Mouse (Mus musculus): ENCODE measurements around the gene Arap1. TPM values are rescaled to one million over a fixed set of nuclear protein-coding genes. Genes with fewer than 3 reads are reported as not detected.
A peak's percentile ranks its signal among the peaks of the same experiment; 100 is the strongest.

Arap1 gene
- polyA plus RNA-seq, 1 experiment = 31.5 TPM

GRCm38 (mm10) chr7:101337401-101337800, 10.5 kb upstream of the Arap1 start:
- Histone ChIP-seq H3K27ac (ENCODE audit: insufficient read depth, low read length) (no peak overlapping the region), H3K9me3 (replicated peaks; ENCODE audit: control insufficient read depth, insufficient read depth, low read length, poor library complexity, severe bottlenecking) (no peaks in the 10 kb centered on the region), H3K4me1 (ENCODE audit: control insufficient read depth, insufficient read depth, low read length) (no peaks in the 10 kb centered on the region), H3K27me3 (ENCODE audit: control insufficient read depth, insufficient read depth, low read length, poor library complexity, severe bottlenecking) (no peaks in the 10 kb centered on the region), H3K36me3 (ENCODE audit: control insufficient read depth, insufficient read depth, low read length, poor library complexity, severe bottlenecking) (no peaks in the 10 kb centered on the region), H3K9ac (ENCODE audit: low read depth, poor library complexity, severe bottlenecking) (no peak overlapping the region), H3K4me3 (ENCODE audit: low read depth, low read length) (no peak overlapping the region)
- no peak for TF ChIP-seq POLR2A (IDR thresholded peaks at IDR 0.05; ENCODE audit: insufficient read depth, low read length)
- no peak for TF ChIP-seq EP300 (IDR thresholded peaks at IDR 0.05; ENCODE audit: insufficient read depth, low read depth, low read length)
- TF ChIP-seq CTCF (IDR thresholded peaks at IDR 0.05; ENCODE audit: low read depth, low read length) = no peak

DNA sequence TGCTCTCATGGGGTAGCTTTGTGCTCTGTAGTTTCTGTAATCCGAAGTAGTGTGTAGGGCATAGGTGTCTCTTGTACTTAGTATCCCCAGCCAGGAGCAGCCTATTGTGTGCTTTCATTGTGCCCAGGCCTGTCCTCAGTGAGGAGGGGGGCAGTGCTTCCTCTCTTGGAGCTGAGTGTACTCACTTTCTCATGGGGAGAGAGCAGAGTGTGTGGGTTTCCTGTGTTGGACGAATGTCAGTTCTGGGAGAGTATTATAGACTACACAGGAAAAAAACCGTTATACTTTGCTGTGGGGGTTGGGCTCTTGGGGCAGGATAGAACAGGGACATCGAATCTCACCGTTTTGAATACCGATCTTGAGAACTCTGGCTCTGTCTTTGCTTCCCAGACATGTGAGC, 6.5 kb upstream of the Arap1 start:
- H3K4me3 ChIP-seq (ENCODE audit: low read depth, low read length) = no peak overlapping the region
- H3K4me1 ChIP-seq (ENCODE audit: control insufficient read depth, insufficient read depth, low read length) = peaks cover 6% of the 10 kb centered on the region
- H3K9ac ChIP-seq (ENCODE audit: low read depth, poor library complexity, severe bottlenecking) = no peak overlapping the region
- TF ChIP-seq CTCF (IDR thresholded peaks at IDR 0.05; ENCODE audit: low read depth, low read length) (no peak), EP300 (IDR thresholded peaks at IDR 0.05; ENCODE audit: insufficient read depth, low read depth, low read length) (no peak), POLR2A (IDR thresholded peaks at IDR 0.05; ENCODE audit: insufficient read depth, low read length) (no peak)
- H3K9me3 ChIP-seq (replicated peaks; ENCODE audit: control insufficient read depth, insufficient read depth, low read length, poor library complexity, severe bottlenecking) = no peaks in the 10 kb centered on the region
- no peaks in the 10 kb centered on the region for H3K27me3 ChIP-seq (ENCODE audit: control insufficient read depth, insufficient read depth, low read length, poor library complexity, severe bottlenecking)
- H3K36me3 ChIP-seq (ENCODE audit: control insufficient read depth, insufficient read depth, low read length, poor library complexity, severe bottlenecking) = no peaks in the 10 kb centered on the region
- no peak overlapping the region for H3K27ac ChIP-seq (ENCODE audit: insufficient read depth, low read length)

GRCm38 (mm10) chr7:101343135-101343534, 4.7 kb upstream of the Arap1 start:
- Histone ChIP-seq H3K9me3 (replicated peaks; ENCODE audit: control insufficient read depth, insufficient read depth, low read length, poor library complexity, severe bottlenecking) (no peaks in the 10 kb centered on the region), H3K9ac (ENCODE audit: low read depth, poor library complexity, severe bottlenecking) (no peak overlapping the region), H3K4me1 (ENCODE audit: control insufficient read depth, insufficient read depth, low read length) (peaks cover 7% of the 10 kb centered on the region), H3K27ac (ENCODE audit: insufficient read depth, low read length) (no peak overlapping the region), H3K27me3 (ENCODE audit: control insufficient read depth, insufficient read depth, low read length, poor library complexity, severe bottlenecking) (no peaks in the 10 kb centered on the region), H3K36me3 (ENCODE audit: control insufficient read depth, insufficient read depth, low read length, poor library complexity, severe bottlenecking) (no peaks in the 10 kb centered on the region), H3K4me3 (ENCODE audit: low read depth, low read length) (no peak overlapping the region)
- TF ChIP-seq POLR2A (IDR thresholded peaks at IDR 0.05; ENCODE audit: insufficient read depth, low read length) (no peak), CTCF (IDR thresholded peaks at IDR 0.05; ENCODE audit: low read depth, low read length) (no peak), EP300 (IDR thresholded peaks at IDR 0.05; ENCODE audit: insufficient read depth, low read depth, low read length) (no peak)

GRCm38 (mm10) chr7:101344892-101345291, 3.0 kb upstream of the Arap1 start:
- Histone ChIP-seq H3K9me3 (replicated peaks; ENCODE audit: control insufficient read depth, insufficient read depth, low read length, poor library complexity, severe bottlenecking) (no peaks in the 10 kb centered on the region), H3K4me1 (ENCODE audit: control insufficient read depth, insufficient read depth, low read length) (peaks cover 7% of the 10 kb centered on the region), H3K36me3 (ENCODE audit: control insufficient read depth, insufficient read depth, low read length, poor library complexity, severe bottlenecking) (no peaks in the 10 kb centered on the region), H3K4me3 (ENCODE audit: low read depth, low read length) (no peak overlapping the region), H3K9ac (ENCODE audit: low read depth, poor library complexity, severe bottlenecking) (no peak overlapping the region), H3K27ac (ENCODE audit: insufficient read depth, low read length) (no peak overlapping the region), H3K27me3 (ENCODE audit: control insufficient read depth, insufficient read depth, low read length, poor library complexity, severe bottlenecking) (no peaks in the 10 kb centered on the region)
- TF ChIP-seq POLR2A (IDR thresholded peaks at IDR 0.05; ENCODE audit: insufficient read depth, low read length) = no peak
- no peak for TF ChIP-seq CTCF (IDR thresholded peaks at IDR 0.05; ENCODE audit: low read depth, low read length)
- no peak for TF ChIP-seq EP300 (IDR thresholded peaks at IDR 0.05; ENCODE audit: insufficient read depth, low read depth, low read length)

GRCm38 (mm10) chr7:101346991-101347390, 876 bp upstream of the Arap1 start:
- no peak for TF ChIP-seq POLR2A (IDR thresholded peaks at IDR 0.05; ENCODE audit: insufficient read depth, low read length)
- no peak for TF ChIP-seq EP300 (IDR thresholded peaks at IDR 0.05; ENCODE audit: insufficient read depth, low read depth, low read length)
- TF ChIP-seq CTCF (IDR thresholded peaks at IDR 0.05; ENCODE audit: low read depth, low read length) = no peak
- peaks cover 7% of the 10 kb centered on the region for H3K4me1 ChIP-seq (ENCODE audit: control insufficient read depth, insufficient read depth, low read length)
- no peaks in the 10 kb centered on the region for H3K27me3 ChIP-seq (ENCODE audit: control insufficient read depth, insufficient read depth, low read length, poor library complexity, severe bottlenecking)
- no peaks in the 10 kb centered on the region for H3K9me3 ChIP-seq (replicated peaks; ENCODE audit: control insufficient read depth, insufficient read depth, low read length, poor library complexity, severe bottlenecking)
- H3K9ac ChIP-seq (ENCODE audit: low read depth, poor library complexity, severe bottlenecking) = no peak overlapping the region
- H3K4me3 ChIP-seq (ENCODE audit: low read depth, low read length) = no peak overlapping the region
- no peaks in the 10 kb centered on the region for H3K36me3 ChIP-seq (ENCODE audit: control insufficient read depth, insufficient read depth, low read length, poor library complexity, severe bottlenecking)
- no peak overlapping the region for H3K27ac ChIP-seq (ENCODE audit: insufficient read depth, low read length)

- H3K9ac ChIP-seq (ENCODE audit: low read depth, poor library complexity, severe bottlenecking) = peak overlapping the region; percentile 50
- H3K4me3 ChIP-seq (ENCODE audit: low read depth, low read length) = peak overlapping the region; percentile 82
- H3K27ac ChIP-seq (ENCODE audit: insufficient read depth, low read length) = no peak overlapping the region
- H3K9me3 ChIP-seq (replicated peaks; ENCODE audit: control insufficient read depth, insufficient read depth, low read length, poor library complexity, severe bottlenecking) = no peaks in the 10 kb centered on the region
- H3K4me1 ChIP-seq (ENCODE audit: control insufficient read depth, insufficient read depth, low read length) = peaks cover 7% of the 10 kb centered on the region
- no peaks in the 10 kb centered on the region for H3K27me3 ChIP-seq (ENCODE audit: control insufficient read depth, insufficient read depth, low read length, poor library complexity, severe bottlenecking)
- TF ChIP-seq POLR2A (IDR thresholded peaks at IDR 0.05; ENCODE audit: insufficient read depth, low read length) (no peak), CTCF (IDR thresholded peaks at IDR 0.05; ENCODE audit: low read depth, low read length) (no peak), EP300 (IDR thresholded peaks at IDR 0.05; ENCODE audit: insufficient read depth, low read depth, low read length) (no peak)
- H3K36me3 ChIP-seq (ENCODE audit: control insufficient read depth, insufficient read depth, low read length, poor library complexity, severe bottlenecking) = no peaks in the 10 kb centered on the region
Measured at GRCm38 (mm10) chr7:101348312-101348711, 445 bp downstream of the Arap1 start.
